Mouse (Mus musculus): ENCODE measurements around the gene Fam198a. TPM values are rescaled to one million over a fixed set of nuclear protein-coding genes. Genes with fewer than 3 reads are reported as not detected.

The Fam198a gene
- total and polyA plus RNA-seq, 3 experiments, result 0.12 to 0.26 TPM; not detected in 1

DNA sequence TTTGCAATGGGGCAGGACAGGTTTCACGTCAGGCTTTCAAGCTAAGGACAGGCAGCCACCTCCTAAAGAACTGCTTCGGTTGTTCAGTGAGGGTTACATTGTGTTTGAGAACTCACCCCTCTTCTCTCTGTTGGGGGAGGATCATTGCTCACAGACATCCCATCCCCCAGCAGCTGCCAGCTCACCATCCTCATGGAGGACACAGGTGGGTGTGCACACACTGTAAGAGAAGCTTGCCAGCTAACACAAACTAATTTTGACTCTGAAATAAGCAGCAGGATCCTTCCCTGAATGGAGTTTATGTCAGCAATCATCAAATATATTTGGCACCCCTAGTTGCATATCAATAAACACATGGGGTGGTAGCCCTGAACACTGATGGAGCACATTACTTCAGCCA is 62.0 kb downstream of the Fam198a start:
- Histone ChIP-seq H3K27ac (ENCODE audit: control insufficient read depth, low read depth, low read length) (no peak overlapping the region), H3K27me3 (ENCODE audit: control insufficient read depth in 1 of 2, insufficient read depth in 2 of 2, low read length in 2 of 2) (no peaks in the 10 kb centered on the region), H3K4me3 (ENCODE audit: control insufficient read depth in 1 of 2, insufficient read depth in 1 of 2, low read depth in 2 of 2, low read length in 2 of 2) (no peak overlapping the region), H3K4me1 (ENCODE audit: control insufficient read depth in 1 of 2, insufficient read depth in 2 of 2, low read length in 2 of 2) (no peaks in the 10 kb centered on the region), H3K9me3 (replicated peaks; ENCODE audit: insufficient read depth, low read length) (no peaks in the 10 kb centered on the region), H3K36me3 (ENCODE audit: control insufficient read depth in 1 of 2, insufficient read depth in 2 of 2, low read length in 2 of 2) (no peaks in the 10 kb centered on the region), H3K9ac (ENCODE audit: control insufficient read depth, low read depth, low read length, poor library complexity, severe bottlenecking) (no peak overlapping the region), H3K79me2 (ENCODE audit: control insufficient read depth, insufficient read depth, low read length, poor library complexity) (no peaks in the 10 kb centered on the region)
- no peak for DNase-seq (ENCODE audit: low read depth, low spot score)
- TF ChIP-seq USF1 (IDR thresholded peaks at IDR 0.05; ENCODE audit: low read depth, low read length) (no peak), ZKSCAN1 (IDR thresholded peaks at IDR 0.05; ENCODE audit: low read depth, low read length) (no peak), SMC3 (IDR thresholded peaks at IDR 0.05; ENCODE audit: low read depth, low read length) (no peak), ETS1 (IDR thresholded peaks at IDR 0.05; ENCODE audit: low read depth, low read length) (no peak), HCFC1 (IDR thresholded peaks at IDR 0.05; ENCODE audit: low read depth, low read length) (no peak), EP300 (IDR thresholded peaks at IDR 0.05; ENCODE audit: low read depth in 1 of 2, low read length in 2 of 2) (no peak), TCF12 (IDR thresholded peaks at IDR 0.05; ENCODE audit: low read depth, low read length) (no peak), NELFE (IDR thresholded peaks at IDR 0.05; ENCODE audit: low read depth, low read length) (no peak)

DNA sequence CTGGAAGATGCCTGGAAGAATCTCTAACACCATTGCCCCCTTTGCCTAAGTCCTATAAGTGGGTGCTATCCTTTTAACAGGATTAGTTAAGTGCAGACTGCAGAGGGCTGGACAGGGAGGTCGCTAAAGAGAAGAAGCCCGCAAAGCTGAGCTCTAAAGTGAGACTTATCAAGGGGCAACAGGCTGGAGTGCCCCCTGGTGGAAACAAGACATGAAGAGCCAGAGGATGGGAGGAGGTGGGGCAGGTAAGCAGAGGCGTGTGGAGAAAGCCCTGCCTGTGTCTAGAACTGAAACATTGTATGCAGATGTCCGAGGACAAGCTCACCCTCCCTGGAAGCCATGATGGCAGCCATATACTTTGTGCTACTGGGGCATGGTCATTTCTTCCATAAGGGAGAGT is 62.8 kb downstream of the Fam198a start:
- H3K79me2 ChIP-seq (ENCODE audit: control insufficient read depth, insufficient read depth, low read length, poor library complexity), result no peaks in the 10 kb centered on the region
- DNase-seq (ENCODE audit: low read depth, low spot score), result no peak

DNA sequence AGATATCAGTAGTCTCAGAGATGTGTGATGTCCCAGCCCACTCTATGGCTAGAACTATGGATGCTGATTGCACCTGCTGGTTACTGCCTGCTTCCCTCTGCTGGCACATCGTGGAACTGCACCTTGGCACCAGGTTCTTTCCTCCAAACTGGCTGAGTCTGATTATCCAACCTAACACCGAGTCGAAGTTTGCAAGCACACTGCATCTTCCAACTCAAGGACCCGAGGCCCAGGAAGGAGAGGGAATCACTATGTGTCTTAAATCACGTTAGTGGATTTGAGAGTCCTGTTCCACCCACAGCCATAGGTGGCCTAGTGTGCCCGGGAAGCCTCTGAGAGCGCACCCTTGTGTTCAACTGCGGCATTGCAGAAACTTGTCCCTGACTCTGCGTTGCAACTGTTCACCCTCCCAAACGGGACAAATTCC is 63.5 kb downstream of the Fam198a start:
- no peak overlapping the region for H3K9ac ChIP-seq (ENCODE audit: control insufficient read depth, low read depth, low read length, poor library complexity, severe bottlenecking)
- no peaks in the 10 kb centered on the region for H3K4me1 ChIP-seq (ENCODE audit: control insufficient read depth in 1 of 2, insufficient read depth in 2 of 2, low read length in 2 of 2)
- no peak overlapping the region for H3K4me3 ChIP-seq (ENCODE audit: control insufficient read depth in 1 of 2, insufficient read depth in 1 of 2, low read depth in 2 of 2, low read length in 2 of 2)
- H3K27me3 ChIP-seq (ENCODE audit: control insufficient read depth in 1 of 2, insufficient read depth in 2 of 2, low read length in 2 of 2), result no peaks in the 10 kb centered on the region
- no peaks in the 10 kb centered on the region for H3K79me2 ChIP-seq (ENCODE audit: control insufficient read depth, insufficient read depth, low read length, poor library complexity)
- peak; percentile 58 for DNase-seq (ENCODE audit: low read depth, low spot score)
- H3K9me3 ChIP-seq (replicated peaks; ENCODE audit: insufficient read depth, low read length), result no peaks in the 10 kb centered on the region
- no peaks in the 10 kb centered on the region for H3K36me3 ChIP-seq (ENCODE audit: control insufficient read depth in 1 of 2, insufficient read depth in 2 of 2, low read length in 2 of 2)
- TF ChIP-seq TCF12 (IDR thresholded peaks at IDR 0.05; ENCODE audit: low read depth, low read length) (no peak), BHLHE40 (IDR thresholded peaks at IDR 0.05; ENCODE audit: borderline replicate concordance, low read depth, low read length) (no peak), MAX (IDR thresholded peaks at IDR 0.05; ENCODE audit: low read length) (no peak), ZKSCAN1 (IDR thresholded peaks at IDR 0.05; ENCODE audit: low read depth, low read length) (no peak), ETS1 (IDR thresholded peaks at IDR 0.05; ENCODE audit: low read depth, low read length) (no peak), RAD21 (IDR thresholded peaks at IDR 0.05; ENCODE audit: low read depth, low read length) (peak; percentile 11), TBP (IDR thresholded peaks at IDR 0.05; ENCODE audit: low read depth, low read length) (no peak), SMC3 (IDR thresholded peaks at IDR 0.05; ENCODE audit: low read depth, low read length) (peak; percentile 39), ZNF384 (IDR thresholded peaks at IDR 0.05; ENCODE audit: low read depth, low read length) (no peak), JUND (IDR thresholded peaks at IDR 0.05; ENCODE audit: low read depth, low read length) (no peak), CTCF (IDR thresholded peaks at IDR 0.05 in 2 of 3, conservative IDR thresholded peaks at IDR 0.05 in 1 of 3; ENCODE audit: control insufficient read depth in 1 of 3, insufficient read depth in 1 of 3, low read depth in 2 of 3, low read length in 3 of 3, poor library complexity in 1 of 3, severe bottlenecking in 1 of 3) (peak in 2 of 3 experiments; percentile 69 to 87), TAL1 (IDR thresholded peaks at IDR 0.05; ENCODE audit: low read length) (no peak), ZC3H11A (IDR thresholded peaks at IDR 0.05; ENCODE audit: low read depth, low read length) (no peak), POLR2A (IDR thresholded peaks at IDR 0.05; ENCODE audit: control insufficient read depth in 1 of 2, insufficient read depth in 1 of 2, low read depth in 1 of 2, low read length in 2 of 2, poor library complexity in 1 of 2) (no peak)
- no peak overlapping the region for H3K27ac ChIP-seq (ENCODE audit: control insufficient read depth, low read depth, low read length)

More for the DNA sequence above, 62.8 kb downstream of the Fam198a start:
- Histone ChIP-seq H3K27me3 (ENCODE audit: control insufficient read depth in 1 of 2, insufficient read depth in 2 of 2, low read length in 2 of 2) (no peaks in the 10 kb centered on the region), H3K9me3 (replicated peaks; ENCODE audit: insufficient read depth, low read length) (no peaks in the 10 kb centered on the region), H3K4me3 (ENCODE audit: control insufficient read depth in 1 of 2, insufficient read depth in 1 of 2, low read depth in 2 of 2, low read length in 2 of 2) (no peak overlapping the region), H3K9ac (ENCODE audit: control insufficient read depth, low read depth, low read length, poor library complexity, severe bottlenecking) (no peak overlapping the region), H3K27ac (ENCODE audit: control insufficient read depth, low read depth, low read length) (no peak overlapping the region), H3K36me3 (ENCODE audit: control insufficient read depth in 1 of 2, insufficient read depth in 2 of 2, low read length in 2 of 2) (no peaks in the 10 kb centered on the region), H3K4me1 (ENCODE audit: control insufficient read depth in 1 of 2, insufficient read depth in 2 of 2, low read length in 2 of 2) (no peaks in the 10 kb centered on the region)
- no peak for TF ChIP-seq MYC (IDR thresholded peaks at IDR 0.05; ENCODE audit: low read depth, low read length)
- no peak for TF ChIP-seq ZKSCAN1 (IDR thresholded peaks at IDR 0.05; ENCODE audit: low read depth, low read length)
- TF ChIP-seq ELF1 (IDR thresholded peaks at IDR 0.05; ENCODE audit: low read depth, low read length), result no peak
- no peak for TF ChIP-seq NELFE (IDR thresholded peaks at IDR 0.05; ENCODE audit: low read depth, low read length)
- no peak for TF ChIP-seq TAL1 (IDR thresholded peaks at IDR 0.05; ENCODE audit: low read length)
- TF ChIP-seq GATA1 (IDR thresholded peaks at IDR 0.05; ENCODE audit: low read depth, low read length), result no peak
- no peak for TF ChIP-seq KAT2A (conservative IDR thresholded peaks at IDR 0.05; ENCODE audit: low read depth, low read length)
- peak in 2 of 3 experiments; percentile 2; a peak in 1 of 6 replicates for TF ChIP-seq CTCF (IDR thresholded peaks at IDR 0.05 in 2 of 3, conservative IDR thresholded peaks at IDR 0.05 in 1 of 3; ENCODE audit: control insufficient read depth in 1 of 3, insufficient read depth in 1 of 3, low read depth in 2 of 3, low read length in 3 of 3, poor library complexity in 1 of 3, severe bottlenecking in 1 of 3)
- no peak for TF ChIP-seq MAZ (IDR thresholded peaks at IDR 0.05; ENCODE audit: low read depth, low read length)

Data from MEL (cell line).